Mouse (Mus musculus) hindbrain, embryonic 14.5 days (tissue): Measurements from ENCODE around the gene Itga1. TPM values are rescaled to one million over a fixed set of nuclear protein-coding genes. Genes with fewer than 3 reads are reported as not detected.

Experiments
- ATAC-seq: fragments of 200-750 bp; cut with Nextera tagmentation; 2 replicates; pipeline ENCODE4 v1.8.0; 2017; ENCODE audit warnings: moderate number of reproducible peaks, mild to moderate bottlenecking, moderate TSS enrichment, moderate library complexity; ENCODE audit not compliant: low FRiP score
- DNase-seq: peaks from one replicate; pipeline ENCODE4 v3.0.0-alpha.2; 2015; ENCODE audit warnings: low spot score
- H3K27ac ChIP-seq: fragments of 300-500 bp; sonication (generic); 2 replicates; pipeline ENCODE4 v1.5.1; 2014; ENCODE audit warnings: mild to moderate bottlenecking, moderate library complexity
- H3K27me3 ChIP-seq: fragments of 300-500 bp; sonication (generic); 2 replicates; pipeline ENCODE4 v1.6.1; 2014; ENCODE audit warnings: mild to moderate bottlenecking, low read length, mixed read lengths; ENCODE audit not compliant: control insufficient read depth, insufficient read depth
- H3K36me3 ChIP-seq: fragments of 300-500 bp; sonication (generic); replicated peaks from 2 replicates; pipeline ENCODE4 v1.6.1; 2014; ENCODE audit not compliant: control insufficient read depth, insufficient read depth
- H3K4me1 ChIP-seq: fragments of 300-500 bp; sonication (generic); replicated peaks from 2 replicates; pipeline ENCODE4 v1.6.1; 2014; ENCODE audit warnings: antibody characterized with exemption, low read length, mixed read lengths; ENCODE audit not compliant: control insufficient read depth, insufficient read depth
- H3K4me2 ChIP-seq: fragments of 300-500 bp; sonication (generic); replicated peaks from 2 replicates; pipeline ENCODE4 v1.6.1; 2014; ENCODE audit warnings: mild to moderate bottlenecking, moderate library complexity
- H3K4me3 ChIP-seq: fragments of 300-500 bp; sonication (generic); replicated peaks from 2 replicates; pipeline ENCODE4 v1.5.1; 2014; ENCODE audit warnings: mild to moderate bottlenecking, low read length
- H3K9ac ChIP-seq: fragments of 300-500 bp; sonication (generic); 2 replicates; pipeline ENCODE4 v1.6.1; 2014
- H3K9me3 ChIP-seq: fragments of 300-500 bp; sonication (generic); 2 replicates; pipeline ENCODE4 v1.6.1; 2016; ENCODE audit warnings: low read length; ENCODE audit not compliant: control insufficient read depth
- WGBS: fragments of 180-500 bp; shearing (Covaris S2); extraction: QIAGEN DNeasy Blood & Tissue Kit; methylation state at CpG from one replicate; pipeline ENCODE4 v1.1.7; 2014; 5-methylcytosine and 5-hydroxymethylcytosine counted together
- polyA plus RNA-seq: library from polyadenylated mRNA; unstranded; fragments of >200 nt; fragmentation: Nextera tagmentation; extraction: Ambion mirVana; gene quantifications from 2 replicates; pipeline ENCODE4 v1.2.1, GENCODE M21; 2014

The Itga1 gene
- polyA plus RNA-seq, 1 experiment from 2014 or later = 8.7 TPM

DNA sequence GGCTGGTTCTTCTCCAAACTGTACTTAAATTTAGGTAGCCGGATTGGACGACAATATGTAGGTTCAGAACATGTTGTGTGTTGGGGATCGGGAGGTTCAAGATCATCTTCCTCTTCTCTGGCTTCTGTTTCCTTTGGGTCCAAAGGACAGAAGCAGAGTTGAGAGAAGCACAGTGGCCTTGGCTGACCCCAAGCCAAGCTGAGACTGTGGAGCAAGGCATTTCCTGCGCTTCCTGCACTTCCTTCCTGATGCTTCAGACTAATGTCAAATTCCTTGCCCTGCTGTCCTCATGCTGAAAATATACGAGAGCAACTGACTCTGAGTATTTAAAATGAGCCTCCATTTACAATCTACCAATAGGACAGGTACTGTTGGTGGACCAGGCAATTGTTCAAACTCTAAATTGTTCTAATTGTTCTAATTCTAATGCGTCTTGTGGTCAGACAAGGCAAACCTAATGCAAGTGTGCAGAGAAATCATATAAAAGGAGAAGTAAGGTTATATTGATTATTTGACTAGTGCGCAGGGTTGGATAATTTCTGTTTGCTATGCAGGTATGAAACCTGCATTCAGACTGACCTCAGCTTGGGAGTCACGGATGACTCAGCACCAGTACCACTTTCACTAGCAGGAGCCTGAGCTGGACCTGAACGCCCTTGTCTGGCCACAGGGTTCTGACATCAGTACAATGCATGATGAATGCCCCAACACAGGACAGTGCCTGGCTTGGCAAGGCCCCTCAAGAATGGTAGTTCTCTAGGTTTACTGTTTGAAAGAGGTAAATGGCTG is 24.2 kb downstream of the Itga1 start:
- ATAC-seq = no peak
- Histone ChIP-seq H3K4me3 (no peak overlapping the region), H3K27me3 (no peaks in the 10 kb centered on the region), H3K9me3 (no peaks in the 10 kb centered on the region), H3K4me1 (no peaks in the 10 kb centered on the region), H3K9ac (no peak overlapping the region), H3K36me3 (no peaks in the 10 kb centered on the region), H3K4me2 (no peak overlapping the region), H3K27ac (no peak overlapping the region)
- WGBS = 84% methylated on average over 9 of the region's 9 CpGs
- no peak for DNase-seq

DNA sequence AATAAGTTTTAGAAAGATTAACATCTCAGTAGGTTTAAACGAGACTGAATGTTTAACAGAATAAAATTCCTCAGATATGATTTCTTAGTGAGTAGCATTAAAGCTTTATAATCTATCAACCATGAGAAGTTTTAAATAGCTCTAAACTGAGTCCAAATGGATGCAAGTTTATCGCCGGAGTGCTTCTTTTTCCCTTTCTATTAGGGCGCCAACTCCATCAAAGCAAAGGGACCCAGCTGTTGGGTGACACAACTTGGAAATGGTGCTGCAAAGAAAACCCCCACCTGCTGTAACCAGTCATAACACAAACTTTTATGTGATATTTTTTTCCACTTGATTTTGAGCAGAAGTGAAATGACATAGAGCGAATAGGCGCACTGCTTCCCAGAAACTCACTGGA is 29.4 kb downstream of the Itga1 start:
- Histone ChIP-seq H3K4me3 (no peak overlapping the region), H3K4me1 (no peaks in the 10 kb centered on the region), H3K4me2 (no peak overlapping the region), H3K27me3 (no peaks in the 10 kb centered on the region), H3K27ac (no peak overlapping the region), H3K9ac (no peak overlapping the region), H3K36me3 (no peaks in the 10 kb centered on the region), H3K9me3 (no peaks in the 10 kb centered on the region)
- ATAC-seq = no peak
- 98% methylated on average over 6 of the region's 6 CpGs for WGBS
- DNase-seq = no peak

DNA sequence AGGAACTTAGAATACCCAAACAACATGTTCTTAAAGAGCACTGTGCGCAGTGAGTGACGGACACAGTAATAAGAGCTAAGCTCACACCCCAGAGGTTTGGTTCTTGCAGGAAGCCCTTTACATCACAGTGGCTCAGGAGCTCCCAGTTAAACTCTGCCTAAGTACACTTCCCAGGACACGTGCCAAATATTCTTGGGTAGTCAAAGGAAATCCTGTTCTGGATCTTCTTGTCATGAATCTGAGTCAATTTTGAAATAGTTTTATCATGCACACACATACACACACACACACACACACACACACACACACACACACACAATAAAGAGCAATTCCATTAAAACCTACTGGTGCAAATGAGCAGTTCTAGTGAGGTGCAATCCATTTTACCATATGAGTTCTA is 30.3 kb downstream of the Itga1 start:
- no peak overlapping the region for H3K9ac ChIP-seq
- no peak overlapping the region for H3K27ac ChIP-seq
- WGBS = 87% methylated on average over 3 of the region's 3 CpGs
- H3K27me3 ChIP-seq = no peaks in the 10 kb centered on the region
- no peaks in the 10 kb centered on the region for H3K9me3 ChIP-seq
- H3K4me1 ChIP-seq = no peaks in the 10 kb centered on the region
- no peaks in the 10 kb centered on the region for H3K36me3 ChIP-seq
- DNase-seq (no peak), ATAC-seq (no peak)
- H3K4me3 ChIP-seq = no peak overlapping the region
- H3K4me2 ChIP-seq = no peak overlapping the region

DNA sequence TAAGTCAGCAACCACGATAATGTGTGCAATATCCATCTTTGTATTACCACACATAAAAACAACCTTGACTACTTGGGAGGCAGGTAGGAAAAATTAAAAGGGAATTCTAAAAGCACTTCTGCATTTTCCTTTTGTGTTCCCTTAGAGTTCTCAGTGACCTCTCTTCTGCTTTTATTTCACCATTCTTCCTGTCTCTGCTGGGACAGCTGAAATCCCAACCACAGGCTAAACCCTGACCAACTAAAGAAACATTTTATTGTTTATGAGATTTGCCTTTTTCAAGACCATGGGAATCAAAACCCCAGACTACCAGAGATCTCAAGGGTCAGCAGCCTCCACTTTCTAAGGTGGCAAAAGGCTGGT is 33.8 kb downstream of the Itga1 start:
- H3K9me3 ChIP-seq = no peaks in the 10 kb centered on the region

DNA sequence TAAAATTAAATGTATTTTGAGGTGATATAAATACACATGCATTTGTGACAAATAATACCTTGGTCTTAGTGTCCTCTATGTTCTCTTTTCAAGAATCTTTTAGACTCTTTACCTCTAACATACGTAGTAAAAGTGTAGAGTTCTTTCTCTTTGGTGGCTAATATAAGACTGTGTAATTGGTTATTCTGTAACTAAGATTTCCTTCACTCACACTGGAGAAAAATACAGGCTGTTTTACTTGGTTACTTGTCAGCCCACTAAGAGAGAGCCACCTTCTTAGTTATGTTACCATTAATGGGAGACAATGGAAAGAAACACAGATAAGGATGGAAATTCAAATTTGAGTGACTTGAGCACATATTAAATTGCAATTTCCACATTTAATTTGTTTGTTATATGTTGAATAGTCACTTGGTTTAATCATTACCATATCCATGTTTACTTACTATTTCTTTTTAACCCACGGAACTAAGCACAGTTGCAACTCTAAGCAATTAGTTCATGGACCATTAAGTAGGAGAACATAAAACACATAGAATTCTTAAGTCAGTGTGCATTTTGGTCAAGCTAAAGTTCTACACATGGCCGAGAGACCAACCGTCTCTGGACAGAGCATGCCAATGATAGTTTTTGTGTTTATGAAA is 34.3 kb downstream of the Itga1 start:
- H3K9me3 ChIP-seq = no peaks in the 10 kb centered on the region
- H3K4me1 ChIP-seq = no peaks in the 10 kb centered on the region
- 76% methylated on average over 4 of the region's 4 CpGs for WGBS
- H3K4me2 ChIP-seq = no peak overlapping the region
- no peaks in the 10 kb centered on the region for H3K27me3 ChIP-seq
- DNase-seq (no peak), ATAC-seq (no peak)
- no peak overlapping the region for H3K9ac ChIP-seq
- no peaks in the 10 kb centered on the region for H3K36me3 ChIP-seq
- no peak overlapping the region for H3K4me3 ChIP-seq
- no peak overlapping the region for H3K27ac ChIP-seq

More for the DNA sequence above, 33.8 kb downstream of the Itga1 start:
- H3K36me3 ChIP-seq = no peaks in the 10 kb centered on the region
- H3K27ac ChIP-seq = no peak overlapping the region
- 100% methylated on average over 1 of the region's 1 CpGs for WGBS
- H3K9ac ChIP-seq = no peak overlapping the region
- no peak overlapping the region for H3K4me3 ChIP-seq
- H3K27me3 ChIP-seq = no peaks in the 10 kb centered on the region
- no peak for ATAC-seq
- H3K4me2 ChIP-seq = no peak overlapping the region
- H3K4me1 ChIP-seq = no peaks in the 10 kb centered on the region
- no peak for DNase-seq

DNA sequence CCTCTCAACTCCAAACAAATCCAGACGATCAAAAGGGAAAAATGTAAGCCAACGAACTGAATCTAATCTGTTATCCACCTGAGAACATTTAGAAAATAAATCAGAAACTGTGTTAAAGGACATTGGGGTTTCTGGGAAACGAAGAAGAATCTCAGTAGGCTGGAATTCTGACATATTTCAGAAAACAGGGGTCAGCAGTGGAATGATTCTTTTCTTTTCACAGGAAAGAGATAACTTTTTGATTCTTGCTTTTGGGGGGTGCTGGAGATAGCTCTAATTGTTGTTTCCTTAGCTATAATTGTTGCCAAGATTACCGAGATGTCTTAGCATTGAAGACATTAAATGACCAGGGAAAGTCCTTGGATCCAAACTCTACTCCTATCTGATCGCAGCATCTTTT is 44.2 kb downstream of the Itga1 start:
- DNase-seq = no peak
- H3K36me3 ChIP-seq = no peaks in the 10 kb centered on the region
- H3K4me3 ChIP-seq = no peak overlapping the region
- H3K9ac ChIP-seq = no peak overlapping the region
- WGBS = 85% methylated on average over 5 of the region's 5 CpGs
- H3K4me2 ChIP-seq = no peak overlapping the region
- no peaks in the 10 kb centered on the region for H3K27me3 ChIP-seq
- no peaks in the 10 kb centered on the region for H3K9me3 ChIP-seq
- H3K27ac ChIP-seq = no peak overlapping the region
- ATAC-seq = no peak
- H3K4me1 ChIP-seq = no peaks in the 10 kb centered on the region

DNA sequence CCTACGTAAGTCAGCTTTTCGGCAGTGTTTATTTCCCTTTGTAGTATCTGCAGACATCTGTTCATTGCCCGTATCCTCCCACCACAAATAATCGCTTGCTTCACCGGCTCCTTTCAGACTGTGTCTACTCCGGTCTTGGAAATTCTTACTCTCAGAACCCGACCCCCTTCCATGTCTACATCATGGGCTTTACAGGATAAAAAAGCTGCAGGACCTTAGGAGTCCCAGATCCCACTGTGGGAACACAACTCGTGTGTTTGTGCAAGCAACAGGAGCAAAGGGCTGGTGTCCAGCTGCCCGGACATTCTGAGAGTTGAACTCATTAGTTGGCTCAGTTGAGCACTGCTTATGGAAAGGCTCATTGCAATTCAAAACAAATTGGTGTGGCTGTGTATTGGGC is 47.0 kb downstream of the Itga1 start:
- Histone ChIP-seq H3K9me3 (no peaks in the 10 kb centered on the region), H3K27ac (no peak overlapping the region), H3K9ac (no peak overlapping the region), H3K4me3 (no peak overlapping the region), H3K36me3 (no peaks in the 10 kb centered on the region), H3K4me1 (no peaks in the 10 kb centered on the region), H3K27me3 (no peaks in the 10 kb centered on the region), H3K4me2 (no peak overlapping the region)
- ATAC-seq (no peak), DNase-seq (no peak)
- 16% methylated on average over 9 of the region's 9 CpGs for WGBS

DNA sequence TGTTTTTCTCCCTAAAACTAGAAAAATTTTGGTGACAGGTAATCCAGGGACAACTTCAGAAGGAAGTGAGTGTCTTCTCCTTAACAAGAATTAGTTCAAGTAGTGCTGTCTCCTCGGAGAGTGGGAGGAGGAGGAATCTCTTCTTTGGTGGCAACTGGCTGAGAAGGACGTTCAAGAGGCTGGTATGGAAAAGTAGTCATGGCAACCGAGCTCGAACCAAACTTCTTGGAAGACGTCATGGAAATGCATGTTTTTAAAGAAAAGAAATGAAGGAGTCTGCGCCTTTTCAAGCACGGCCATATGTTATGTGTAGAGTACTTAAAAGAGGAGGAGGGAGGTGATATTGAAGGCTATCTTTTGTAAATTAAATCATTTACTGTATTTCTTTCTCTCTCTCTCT is 49.2 kb downstream of the Itga1 start:
- H3K4me2 ChIP-seq = no peak overlapping the region
- DNase-seq (no peak), ATAC-seq (no peak)
- no peaks in the 10 kb centered on the region for H3K36me3 ChIP-seq
- H3K9ac ChIP-seq = no peak overlapping the region
- 56% methylated on average over 7 of the region's 7 CpGs for WGBS
- no peak overlapping the region for H3K27ac ChIP-seq
- no peak overlapping the region for H3K4me3 ChIP-seq
- no peaks in the 10 kb centered on the region for H3K9me3 ChIP-seq
- no peaks in the 10 kb centered on the region for H3K4me1 ChIP-seq
- H3K27me3 ChIP-seq = no peaks in the 10 kb centered on the region

DNA sequence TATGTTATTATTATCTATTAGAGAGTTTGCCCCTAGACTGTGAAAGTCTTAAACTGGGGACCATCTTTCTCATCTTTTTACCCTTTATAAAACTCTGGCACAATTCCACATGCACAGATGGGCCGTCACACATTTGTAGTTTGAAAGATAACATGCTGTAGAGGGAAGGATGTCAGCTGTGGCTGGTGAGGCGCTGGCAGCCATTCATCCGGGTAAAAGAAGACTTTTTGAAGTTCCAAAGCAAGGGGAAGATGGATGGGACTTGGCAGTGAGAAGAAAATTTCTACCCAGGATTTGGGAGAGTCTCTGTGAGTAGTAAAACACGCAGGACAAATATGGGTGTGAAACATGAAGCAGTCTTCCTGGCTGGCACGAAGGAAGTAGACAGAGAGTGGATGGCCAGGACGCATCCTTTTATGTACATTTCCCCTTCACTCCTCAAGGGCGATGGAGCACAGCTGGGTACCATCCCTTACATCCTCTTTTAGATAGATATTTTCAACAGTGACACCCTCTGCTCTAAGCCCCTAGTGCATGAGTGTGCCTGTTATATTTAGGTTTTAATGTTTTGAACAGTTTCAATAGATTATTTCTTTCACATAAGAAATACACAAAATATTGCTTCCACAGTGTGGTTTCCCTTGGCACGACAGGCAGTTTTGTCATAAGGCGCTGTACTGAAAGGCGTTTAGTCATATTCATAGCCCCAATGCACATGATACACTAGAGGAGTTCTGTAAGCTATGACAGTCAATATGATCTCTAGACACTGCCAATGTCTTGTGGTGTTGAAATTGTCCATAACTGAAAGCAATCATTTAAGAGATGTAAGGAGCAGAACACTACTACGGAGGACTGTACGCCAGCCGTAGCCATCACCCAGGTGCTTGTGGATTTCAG is 50.9 kb downstream of the Itga1 start:
- 79% methylated on average over 13 of the region's 13 CpGs for whole genome bisulfite sequencing
- no peaks in the 10 kb centered on the region for H3K9me3 ChIP-seq
- no peak for DNase-seq
- H3K9ac ChIP-seq = no peak overlapping the region
- H3K27me3 ChIP-seq = no peaks in the 10 kb centered on the region
- H3K27ac ChIP-seq = no peak overlapping the region
- no peak overlapping the region for H3K4me2 ChIP-seq
- no peak overlapping the region for H3K4me3 ChIP-seq
- no peaks in the 10 kb centered on the region for H3K36me3 ChIP-seq
- peak; percentile 37; the same call in 1 of the 2 replicates for ATAC-seq
- no peaks in the 10 kb centered on the region for H3K4me1 ChIP-seq
